Mouse (Mus musculus): Measurements from ENCODE around the gene Dll3.

Dll3 gene

DNA sequence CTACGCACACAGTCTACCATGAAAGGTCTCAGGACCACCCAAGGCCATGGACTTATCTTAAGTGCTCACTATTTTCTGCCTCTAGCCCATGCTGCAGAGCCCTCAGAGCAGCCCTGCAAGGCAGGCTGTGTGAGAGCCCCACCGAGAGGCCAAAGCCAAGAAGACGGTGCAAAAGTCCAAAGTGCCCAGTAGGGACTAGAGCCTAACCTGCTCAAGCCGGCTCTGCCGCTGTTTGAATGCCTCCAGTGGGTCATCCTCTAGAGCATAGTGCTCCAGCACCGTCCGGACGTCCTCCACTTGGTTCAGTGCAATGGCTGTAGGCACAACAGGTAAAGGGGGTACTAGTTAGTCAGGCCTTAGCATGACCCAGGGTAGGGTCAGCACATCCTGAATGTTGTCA is 4.2 kb upstream of the Dll3 start:
- DNase-seq, result no peak

DNA sequence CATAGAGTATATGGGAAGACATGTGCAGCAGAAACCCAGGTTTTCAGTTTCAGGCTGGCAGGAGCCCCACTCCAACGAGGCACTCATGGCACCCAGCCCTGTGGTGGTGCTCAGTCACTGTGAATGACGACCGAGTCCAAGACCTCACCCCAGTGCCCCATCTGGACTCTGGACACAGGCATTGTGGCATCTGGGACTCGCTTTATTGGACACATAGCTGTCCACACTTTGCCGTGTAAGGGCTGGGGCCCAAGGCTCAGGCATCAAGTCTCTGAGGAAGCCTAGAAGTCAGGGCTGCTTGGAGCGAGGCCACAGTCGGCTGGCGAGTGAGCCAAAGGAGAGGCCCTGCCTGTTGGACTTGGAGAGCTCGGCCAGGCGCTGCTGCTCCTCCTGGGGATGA is 3.6 kb upstream of the Dll3 start:
- DNase-seq, result peak; percentile 87 to 94

DNA sequence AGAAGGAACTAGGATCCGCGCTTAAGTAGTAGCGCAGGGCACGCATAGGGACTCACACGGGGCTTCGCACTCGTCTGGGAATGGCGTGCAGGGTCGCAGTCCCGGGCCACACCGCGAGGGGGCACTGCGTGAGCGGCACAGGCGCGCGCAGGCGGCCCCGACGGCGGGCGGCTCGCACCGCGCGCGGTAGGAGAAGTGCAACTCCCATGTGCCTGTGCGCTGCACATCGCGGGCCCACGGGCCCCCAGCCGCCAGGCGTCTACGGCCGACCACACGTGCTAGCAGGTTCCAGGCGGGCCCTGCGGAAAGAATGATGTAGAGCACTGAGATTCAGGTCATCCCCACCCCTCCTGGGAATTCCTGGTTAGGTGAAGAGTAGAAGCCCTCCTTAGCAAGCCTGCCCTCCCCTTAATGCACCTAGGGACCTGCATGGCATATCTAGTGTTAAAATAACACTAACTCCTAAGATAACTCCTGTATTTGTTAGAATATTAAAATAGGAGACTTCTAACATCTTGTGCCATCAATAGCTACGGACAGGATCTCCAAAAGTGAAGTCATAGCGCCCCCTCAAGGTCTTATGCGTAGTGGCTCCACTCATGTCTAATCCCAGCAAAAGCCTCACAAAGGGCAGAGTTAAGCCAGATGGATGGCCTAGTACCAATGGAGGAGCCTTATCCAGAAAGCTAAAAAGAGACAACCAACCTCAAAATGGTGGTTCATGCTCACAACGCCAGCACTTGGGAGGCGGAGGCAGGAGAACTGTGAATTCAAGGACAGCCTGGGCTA is 3.0 kb downstream of the Dll3 start:
- peak; percentile 75 to 84 for DNase-seq

DNA sequence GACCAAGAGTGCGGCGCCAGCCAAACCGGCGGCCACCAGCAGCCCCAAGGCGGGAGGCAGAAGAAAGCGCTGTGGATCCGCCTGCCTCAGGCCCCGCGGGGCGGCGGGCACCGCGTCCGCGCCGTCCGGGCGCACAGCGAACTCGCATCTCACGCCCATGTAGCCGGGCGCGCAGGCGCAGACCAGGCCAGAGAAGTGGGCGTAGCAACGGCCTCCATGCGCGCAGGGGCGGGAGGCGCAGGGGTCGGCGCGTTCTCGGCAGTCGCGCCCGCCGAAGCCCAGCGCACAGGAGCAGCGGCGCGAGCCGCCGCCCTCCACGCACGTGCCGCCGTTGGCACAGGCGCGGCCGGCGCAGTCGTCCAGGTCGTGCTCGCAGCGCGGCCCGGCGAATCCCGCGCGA is 7.6 kb downstream of the Dll3 start:
- peak; percentile 87 to 93 for DNase-seq

DNA sequence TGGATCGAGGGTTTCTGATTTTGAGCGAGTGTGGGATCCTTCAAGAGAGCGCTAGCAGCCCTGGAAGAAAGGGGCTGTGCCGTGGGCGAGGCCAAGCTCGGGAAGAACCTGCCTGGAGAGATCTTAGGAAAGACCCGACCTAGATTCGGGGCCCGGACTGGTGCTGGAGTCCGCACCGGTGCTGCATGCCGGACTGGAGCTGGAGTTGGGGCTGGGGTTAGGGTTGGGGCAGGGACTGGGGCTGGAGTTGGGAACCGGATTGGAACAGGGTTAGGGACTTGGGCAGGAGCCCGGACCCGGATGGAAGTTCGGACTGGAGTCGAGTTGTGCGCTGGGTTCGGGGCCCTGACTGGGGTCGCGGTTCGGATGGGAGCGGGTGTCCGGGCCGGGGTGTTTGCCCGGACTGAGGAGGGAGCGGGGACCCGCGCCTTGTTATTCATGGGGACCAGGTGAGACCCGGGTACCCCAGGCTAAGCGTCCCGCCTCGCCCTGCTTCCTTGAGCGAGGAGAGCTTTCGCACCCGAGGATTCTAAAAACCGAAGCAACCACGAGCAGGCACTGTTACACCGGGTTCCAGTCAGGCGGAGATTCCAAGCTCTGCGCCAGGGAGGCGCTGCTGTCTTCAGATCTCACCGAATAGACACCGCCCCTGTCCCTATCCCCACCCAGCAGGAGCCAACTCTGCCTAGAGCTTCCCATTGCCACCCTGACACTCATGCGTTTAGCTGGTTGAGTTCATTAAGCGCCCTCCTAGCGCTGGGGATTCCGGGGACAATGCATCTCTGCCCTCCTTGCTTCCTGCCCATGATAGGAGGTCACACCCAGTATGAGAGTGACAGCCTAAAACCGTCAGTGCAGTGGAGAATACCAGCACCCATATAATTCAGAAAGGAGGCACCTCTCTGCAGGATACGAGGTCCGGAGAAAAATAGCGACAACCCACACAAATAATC is 11.1 kb downstream of the Dll3 start, which contains the start of gene Selenov:
TSS of gene Selenov (minus strand) at position 549 of the 953 bp plus-strand sequence.
- peak; percentile 83 to 85 for DNase-seq

DNA sequence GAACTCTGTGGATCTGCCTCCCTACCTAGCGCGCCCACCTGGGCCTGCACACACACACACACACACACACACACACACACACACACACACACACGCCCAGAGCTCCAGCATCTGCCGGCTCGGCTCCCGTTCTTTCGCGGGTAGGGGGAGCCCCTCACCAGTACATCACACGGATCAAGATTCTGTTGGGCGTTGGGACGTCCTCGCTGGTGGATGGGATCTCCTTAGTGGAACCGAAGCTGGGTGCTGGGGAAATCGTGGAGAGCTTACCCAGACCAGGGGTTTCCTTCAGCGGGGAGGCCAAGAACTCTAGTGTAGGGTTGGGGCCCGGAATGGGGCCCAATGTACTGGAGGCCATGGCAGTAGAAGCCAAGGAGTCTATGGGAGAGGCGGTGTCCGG is 11.9 kb downstream of the Dll3 start:
- DNase-seq, result peak; percentile 65 to 74

DNA sequence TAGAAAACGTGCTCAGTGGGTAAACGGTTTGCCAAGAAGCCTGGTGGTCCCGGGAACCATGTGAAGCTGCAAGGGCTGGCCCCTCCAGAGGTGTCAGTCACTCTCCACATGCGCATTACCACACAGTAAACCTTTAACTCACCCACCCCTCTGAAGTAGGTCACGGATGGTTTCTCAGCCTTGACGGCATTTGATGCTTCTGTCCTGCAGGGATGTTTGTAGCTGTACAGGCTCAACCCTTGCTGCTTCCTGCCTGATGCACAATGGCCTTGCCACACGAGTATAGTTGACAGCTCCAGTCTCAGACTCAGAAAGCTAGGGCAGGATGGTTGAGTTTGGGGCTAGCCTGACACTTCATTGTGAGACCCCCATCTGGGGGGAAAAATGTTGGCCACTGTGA is 21.4 kb downstream of the Dll3 start:
- no peak for DNase-seq

DNA sequence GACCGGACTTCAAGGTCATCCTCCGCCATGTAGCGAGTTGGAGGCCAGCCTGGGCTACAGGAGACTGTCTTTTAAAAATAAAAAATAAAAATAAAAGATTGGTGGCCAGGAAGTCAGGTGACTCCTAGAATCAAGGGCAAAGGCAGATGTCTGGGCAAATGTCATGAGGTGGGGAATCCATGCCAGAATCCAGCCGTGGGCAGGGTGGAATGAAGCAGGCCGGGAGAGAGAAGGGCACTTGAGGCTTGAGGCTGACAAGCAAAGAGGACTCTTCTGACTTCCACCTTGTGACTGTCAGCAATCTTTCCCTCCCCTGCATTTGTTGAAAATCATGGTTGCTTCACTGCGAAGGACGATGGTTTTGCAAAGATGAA is 23.8 kb downstream of the Dll3 start:
- peak; percentile 55 to 57 for DNase-seq

DNA sequence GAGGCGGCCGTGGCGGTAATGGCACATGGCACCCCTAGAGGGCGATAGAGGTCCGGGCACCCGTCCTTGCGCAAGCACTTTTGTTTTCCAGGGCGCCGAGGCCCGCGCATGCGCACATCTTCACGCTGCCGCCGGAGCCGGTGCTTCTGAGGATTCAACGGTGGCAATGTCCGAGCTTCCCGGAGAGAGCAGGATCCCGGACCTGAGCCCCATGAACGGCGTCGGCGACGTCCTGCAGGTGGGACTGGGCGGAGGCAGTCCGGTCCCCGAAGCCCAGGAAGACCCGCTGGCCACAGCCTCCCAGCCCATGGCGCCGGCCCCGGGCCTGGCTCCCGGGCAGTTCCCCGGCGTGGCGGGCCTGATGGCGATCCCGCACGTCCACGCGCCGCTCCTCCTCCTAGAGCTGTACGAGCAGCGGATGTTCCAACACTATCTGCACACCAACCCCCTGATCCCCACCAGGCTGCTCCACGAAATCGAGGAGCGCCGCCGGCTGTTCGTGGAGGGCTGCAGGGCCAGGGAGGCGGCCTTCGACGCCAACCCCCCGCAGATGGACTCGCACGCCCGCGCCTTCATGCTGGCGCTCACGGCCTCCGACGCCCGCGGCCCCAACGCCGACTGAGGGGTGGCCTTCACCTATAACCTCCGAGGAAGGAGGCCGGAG is 24.3 kb downstream of the Dll3 start, which contains the start of gene Eid2b:
TSS of gene Eid2b (plus strand) at position 125 of the 664 bp plus-strand sequence.
- peak; percentile 98 to 99 for DNase-seq

DNA sequence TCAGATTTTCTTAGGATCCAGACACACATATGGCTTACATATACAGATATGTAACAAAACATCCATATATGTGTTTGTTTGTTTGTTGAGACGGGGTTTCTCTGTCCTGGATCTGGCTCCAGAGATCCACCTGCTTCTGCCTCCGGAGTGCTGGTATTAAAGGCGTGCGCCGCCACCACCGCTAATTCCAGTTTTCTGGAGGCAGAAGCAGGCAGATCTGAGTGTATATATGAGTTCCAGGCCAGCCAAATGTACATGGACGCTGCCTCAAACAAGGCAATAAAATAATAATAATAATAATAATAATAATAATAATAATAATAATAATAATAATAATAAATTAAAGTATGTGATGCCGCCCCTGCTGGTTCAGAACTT is 24.8 kb downstream of the Dll3 start:
- no peak for DNase-seq

DNA sequence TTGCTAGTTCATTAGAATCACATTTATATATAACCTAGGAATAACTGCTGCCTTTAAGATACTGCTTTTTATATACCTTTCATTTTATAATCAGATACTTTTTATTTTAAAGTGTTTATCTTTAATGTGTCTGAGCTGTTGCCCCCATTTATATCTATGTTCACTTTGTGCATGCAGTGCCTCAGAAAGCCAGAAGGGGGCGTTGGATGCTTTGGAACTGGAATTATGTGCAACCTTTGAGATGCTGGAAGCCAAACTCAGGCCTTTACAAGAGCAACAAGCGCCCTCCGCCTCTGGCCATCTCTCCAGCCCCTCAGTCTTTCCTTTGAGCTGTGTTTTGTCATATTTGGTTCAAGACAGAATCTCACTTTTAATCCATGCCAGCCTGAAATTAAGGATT is 30.3 kb downstream of the Dll3 start:
- no peak for DNase-seq

DNA sequence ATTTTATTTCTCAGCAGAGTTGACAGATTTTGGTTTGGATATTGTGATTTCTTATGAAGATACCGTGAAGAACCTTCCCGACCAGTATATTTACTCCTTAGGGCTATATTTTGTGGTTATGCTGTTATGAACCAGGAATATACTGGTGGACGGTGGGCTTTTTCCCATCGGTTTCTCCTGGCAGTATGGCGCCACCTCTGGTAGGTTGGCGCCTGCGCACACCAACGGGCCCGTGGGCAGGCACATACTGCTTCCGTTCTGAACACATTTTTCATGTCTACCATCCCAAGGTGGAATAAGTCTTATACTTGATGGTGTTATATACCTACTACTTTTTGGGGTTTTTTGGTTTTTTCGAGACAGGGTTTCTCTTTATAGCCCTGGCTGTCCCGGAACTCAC is 32.7 kb downstream of the Dll3 start:
- peak; percentile 41 to 47 for DNase-seq

DNA sequence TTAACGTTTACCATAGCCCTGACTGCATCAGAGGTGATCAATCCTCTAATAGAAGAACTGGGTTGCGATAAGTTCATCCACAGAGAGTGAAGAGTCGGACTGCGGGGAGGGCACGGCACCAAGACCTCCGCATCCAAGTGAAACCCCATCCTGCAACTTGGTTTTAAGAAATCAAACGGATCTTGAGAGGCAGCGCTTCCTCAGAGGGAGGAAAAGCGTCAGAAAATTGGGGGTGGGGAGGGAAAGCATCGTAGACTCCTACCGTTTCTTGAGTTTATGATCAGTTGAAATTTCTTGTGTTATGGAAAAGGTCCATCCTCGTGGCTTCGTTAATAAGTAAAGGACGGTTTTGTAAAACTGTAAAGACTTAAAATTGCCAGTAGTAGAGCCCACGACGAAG is 33.5 kb downstream of the Dll3 start:
- DNase-seq, result peak in 1 of 2 experiments; percentile 25

DNA sequence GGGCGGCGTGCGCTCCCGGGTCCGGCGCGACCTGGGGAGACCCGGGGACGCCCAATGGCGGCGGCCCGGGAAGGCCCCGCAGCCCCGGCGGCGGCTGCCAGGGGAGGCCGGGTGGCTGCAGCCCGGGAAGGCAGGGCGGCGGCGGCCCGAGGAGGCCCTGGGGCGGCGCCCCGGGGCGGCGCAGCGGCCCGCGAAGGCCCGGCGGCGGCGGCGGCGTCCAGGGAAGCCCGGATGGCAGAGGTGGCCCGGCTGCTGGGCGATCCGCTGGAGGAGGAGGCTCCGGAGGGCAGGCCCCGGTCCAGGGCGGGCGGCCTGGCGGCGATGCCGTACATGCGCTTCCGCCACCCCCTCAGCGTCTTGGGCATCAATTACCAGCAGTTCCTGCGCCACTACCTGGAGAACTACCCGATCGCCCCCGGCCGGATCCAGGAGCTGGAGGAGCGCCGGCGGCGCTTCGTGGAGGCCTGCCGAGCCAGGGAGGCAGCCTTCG is 34.0 kb downstream of the Dll3 start:
- DNase-seq, result peak; percentile 77 to 79

DNA sequence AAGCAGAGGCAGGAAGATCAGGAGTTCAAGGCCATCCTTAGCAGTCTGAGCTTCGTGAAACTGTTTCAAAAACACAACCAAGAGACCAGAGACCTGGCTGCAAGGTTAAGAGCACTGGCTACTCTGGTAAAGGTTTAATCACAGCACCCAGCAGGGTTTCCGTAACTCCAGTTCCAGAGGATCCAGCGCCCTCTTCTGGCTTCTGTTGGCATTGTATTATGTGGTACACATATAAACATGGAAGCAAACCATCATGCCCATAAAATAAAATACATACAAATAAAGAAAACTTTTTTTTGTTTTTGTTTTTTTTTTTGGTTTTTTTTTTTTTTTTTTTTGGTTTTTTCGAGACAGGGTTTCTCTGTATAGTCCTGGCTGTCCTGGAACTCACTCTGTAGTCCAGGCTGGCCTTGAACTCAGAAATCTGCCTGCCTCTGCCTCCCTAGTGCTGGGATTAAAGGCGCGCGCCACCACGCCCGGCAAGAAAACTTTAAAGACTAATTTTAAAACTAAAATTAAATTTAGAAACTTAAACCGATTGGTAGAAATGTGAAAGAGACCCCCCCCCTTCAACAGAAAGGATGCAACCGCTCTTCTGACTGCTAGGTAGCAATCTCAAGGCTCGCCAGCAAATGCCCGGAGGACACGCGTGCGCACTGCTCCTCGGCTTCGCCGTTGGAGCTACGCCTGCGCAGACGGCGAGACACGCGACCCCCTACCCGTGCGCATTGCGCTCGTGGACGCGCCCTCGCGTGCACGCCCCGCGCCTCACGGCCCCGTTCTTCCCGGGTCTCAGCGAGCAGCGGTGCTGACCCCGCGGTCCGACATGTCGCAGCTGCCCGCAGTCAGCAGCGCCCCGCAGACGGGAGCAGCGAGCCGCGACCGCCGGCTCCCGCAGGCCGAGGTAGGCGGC is 34.7 kb downstream of the Dll3 start, which contains the start of gene Eid2:
TSS of gene Eid2 (plus strand) at position 753 of the 913 bp plus-strand sequence.
- peak; percentile 97 to 98 for DNase-seq

DNA sequence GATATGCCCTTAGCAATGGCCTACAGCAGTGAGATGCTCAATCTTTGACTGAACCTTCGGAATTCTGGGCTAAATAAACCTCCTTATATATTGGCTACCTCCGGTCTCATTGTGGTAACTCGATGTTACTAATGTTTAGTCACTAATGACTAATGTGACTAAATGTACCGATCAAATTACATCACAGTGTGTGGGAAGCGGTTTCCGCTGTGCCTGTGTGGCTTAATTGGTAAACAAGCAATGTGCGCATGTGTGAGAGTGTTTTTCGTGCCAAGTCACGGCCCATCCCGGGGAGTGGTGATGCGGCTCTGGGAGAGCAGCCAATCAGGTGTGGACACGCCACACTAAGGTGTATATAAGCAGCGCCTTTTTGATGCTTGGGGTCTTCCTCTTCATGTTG is 36.6 kb downstream of the Dll3 start:
- DNase-seq, result no peak

DNA sequence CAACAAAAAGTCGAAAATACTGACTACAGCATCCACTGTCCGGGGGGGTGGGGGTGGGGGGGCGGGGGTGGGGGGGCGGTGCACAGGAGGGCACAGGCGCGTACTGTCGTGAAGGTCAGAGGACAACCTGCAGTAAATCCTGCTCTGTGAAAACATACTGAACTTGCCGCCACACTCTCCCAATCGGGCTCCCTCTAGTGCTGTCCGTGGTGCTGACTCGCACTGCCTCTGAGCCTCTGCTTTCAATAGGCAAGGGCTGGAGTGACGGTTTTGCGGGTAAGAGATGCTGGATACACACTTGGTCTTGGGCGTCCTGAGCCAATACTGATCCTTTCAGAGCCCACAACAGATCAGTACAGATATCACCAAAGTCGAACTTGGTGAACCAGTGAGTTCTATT is 38.3 kb downstream of the Dll3 start:
- peak in 1 of 2 experiments; percentile 50 for DNase-seq

DNA sequence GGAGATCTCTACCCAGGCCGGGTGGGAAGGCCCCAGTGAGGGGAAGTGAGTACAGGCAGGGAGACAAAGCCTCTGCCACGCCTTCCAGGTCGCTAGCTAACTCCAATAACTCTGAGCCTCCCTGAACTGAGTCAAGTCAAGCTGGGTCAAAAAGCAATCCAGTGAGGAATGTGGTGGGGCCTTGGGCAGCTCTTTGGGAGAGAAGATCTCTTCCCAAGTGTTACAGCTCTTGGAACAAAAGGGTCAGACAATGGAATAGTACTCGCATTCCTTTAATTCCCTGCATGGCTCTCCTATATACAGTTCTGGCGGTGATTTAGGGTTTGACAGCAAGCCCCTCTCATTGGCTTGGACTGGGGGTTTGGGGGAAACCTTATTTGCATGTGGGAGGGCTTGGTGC is 39.2 kb downstream of the Dll3 start:
- DNase-seq, result no peak

DNA sequence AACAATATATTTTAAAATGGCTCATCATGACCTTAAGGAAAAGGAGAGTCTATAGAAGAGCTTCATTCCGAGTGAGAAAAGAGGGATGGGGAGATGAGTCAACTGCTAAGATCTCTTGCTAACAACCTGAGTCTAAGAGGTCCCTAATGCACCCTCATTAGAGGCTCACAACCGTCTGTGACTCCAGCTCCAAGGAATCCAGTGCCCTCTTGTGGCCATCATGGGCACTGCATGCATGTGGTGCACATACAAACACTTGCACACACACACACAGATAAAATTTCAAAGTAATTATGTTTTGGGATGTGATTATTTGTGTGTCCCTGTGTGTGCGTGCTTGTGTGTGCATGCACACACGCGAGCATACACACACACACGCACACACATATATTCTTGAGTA is 46.6 kb downstream of the Dll3 start:
- DNase-seq, result peak in 1 of 2 experiments; percentile 34

DNA sequence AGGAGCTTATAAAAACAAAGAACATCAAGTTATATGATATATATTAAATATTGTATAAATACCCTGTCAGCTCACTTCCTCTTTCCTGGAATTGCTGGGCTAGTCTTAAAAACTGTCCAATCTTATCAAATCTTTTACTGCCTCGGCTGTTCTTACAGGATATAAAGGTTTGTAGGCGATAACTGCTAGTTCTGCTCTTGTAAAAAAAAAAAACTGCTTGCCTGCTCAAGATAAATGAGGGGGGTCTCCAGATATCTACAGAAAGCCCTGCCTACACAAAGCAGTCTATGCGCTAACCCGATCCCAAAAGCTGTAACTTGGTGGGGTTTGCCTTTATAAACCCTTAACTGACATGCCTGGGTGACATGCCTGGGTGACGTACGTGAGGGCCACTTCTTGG is 47.4 kb downstream of the Dll3 start:
- DNase-seq, result no peak

DNA sequence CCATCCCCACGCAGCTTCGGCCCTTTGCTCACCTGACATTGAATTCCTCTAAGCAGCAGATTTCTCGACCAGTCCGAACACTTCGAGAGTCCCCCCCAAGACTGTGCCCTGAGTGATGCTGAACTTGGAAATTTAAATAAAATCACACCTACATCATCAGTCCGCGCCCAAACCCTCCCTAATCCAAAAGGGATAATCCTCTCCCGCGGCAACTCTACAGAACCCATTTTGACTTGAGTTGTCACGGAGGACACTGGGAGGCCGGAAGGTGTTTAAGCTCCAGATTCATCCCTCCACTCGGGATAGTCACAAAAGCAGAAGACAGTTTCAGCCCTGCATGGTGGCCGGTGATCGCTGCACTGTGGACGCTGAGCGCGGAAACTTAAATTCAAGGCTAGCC is 50.1 kb downstream of the Dll3 start:
- DNase-seq, result no peak

DNA sequence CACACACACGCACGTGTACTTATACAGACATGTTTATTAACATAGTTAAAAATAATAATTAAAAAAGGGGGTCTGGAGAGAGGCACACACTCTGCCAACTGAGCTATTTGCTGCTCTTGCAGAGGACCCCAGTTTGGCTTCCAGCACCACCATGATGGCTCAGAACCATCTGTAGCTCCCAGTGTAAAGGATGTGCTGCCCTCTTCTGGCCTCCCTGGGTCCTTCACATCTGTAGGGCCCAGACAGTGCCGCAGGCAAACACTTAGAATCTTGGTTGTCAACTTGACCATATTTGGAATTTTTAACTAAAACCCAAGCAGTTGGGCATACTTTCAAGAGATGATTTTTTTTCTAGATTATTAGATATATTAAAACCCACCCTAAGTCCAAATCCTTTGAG is 53.1 kb downstream of the Dll3 start:
- DNase-seq, result no peak

Data from cerebellum, postnatal 10 days (tissue).